Mouse (Mus musculus): ENCODE measurements around the gene H2afy. TPM values are rescaled to one million over a fixed set of nuclear protein-coding genes. Genes with fewer than 3 reads are reported as not detected.
"Not testable (repeated sequence)": the region's sequence is repeated elsewhere in the genome, so short reads cannot be mapped to it uniquely, and the experiment has no call there.

H2afy gene
- polyA plus RNA-seq, 1 experiment from 2014 or later = 76.3 TPM

GRCm38 (mm10) chr13:56055720-56056119 lies 80.4 kb downstream of the H2afy start:
- Histone ChIP-seq H3K4me3 (ENCODE audit: low read depth, low read length) (no peak overlapping the region), H3K27me3 (ENCODE audit: control insufficient read depth, insufficient read depth, low read depth, low read length) (no peaks in the 10 kb centered on the region), H3K9ac (ENCODE audit: low read depth, low read length) (no peak overlapping the region), H3K4me2 (ENCODE audit: low read depth, low read length) (no peak overlapping the region), H3K9me3 (replicated peaks; ENCODE audit: control insufficient read depth, low read length) (no peaks in the 10 kb centered on the region), H3K36me3 (ENCODE audit: control insufficient read depth, insufficient read depth) (no peaks in the 10 kb centered on the region), H3K4me1 (ENCODE audit: control insufficient read depth, low read depth, low read length) (no peaks in the 10 kb centered on the region), H3K27ac (ENCODE audit: low read length) (no peak overlapping the region)
- 59% methylated on average over 5 of the region's 5 CpGs for WGBS (ENCODE audit: insufficient replicate concordance)
- no peak for ATAC-seq (ENCODE audit: low read depth)

GRCm38 (mm10) chr13:56054089-56054488 lies 82.1 kb downstream of the H2afy start:
- ATAC-seq (ENCODE audit: low read depth) = no peak
- Histone ChIP-seq H3K27me3 (ENCODE audit: control insufficient read depth, insufficient read depth, low read depth, low read length) (no peaks in the 10 kb centered on the region), H3K9me3 (replicated peaks; ENCODE audit: control insufficient read depth, low read length) (no peaks in the 10 kb centered on the region), H3K4me3 (ENCODE audit: low read depth, low read length) (no peak overlapping the region), H3K36me3 (ENCODE audit: control insufficient read depth, insufficient read depth) (no peaks in the 10 kb centered on the region), H3K4me2 (ENCODE audit: low read depth, low read length) (no peak overlapping the region), H3K27ac (ENCODE audit: low read length) (no peak overlapping the region), H3K4me1 (ENCODE audit: control insufficient read depth, low read depth, low read length) (no peaks in the 10 kb centered on the region), H3K9ac (ENCODE audit: low read depth, low read length) (no peak overlapping the region)
- WGBS (ENCODE audit: insufficient replicate concordance) = 66% methylated on average over 6 of the region's 6 CpGs

- Histone ChIP-seq H3K4me3 (ENCODE audit: low read depth, low read length) (no peak overlapping the region), H3K9me3 (replicated peaks; ENCODE audit: control insufficient read depth, low read length) (no peaks in the 10 kb centered on the region), H3K27ac (ENCODE audit: low read length) (no peak overlapping the region), H3K27me3 (ENCODE audit: control insufficient read depth, insufficient read depth, low read depth, low read length) (no peaks in the 10 kb centered on the region), H3K9ac (ENCODE audit: low read depth, low read length) (no peak overlapping the region), H3K4me2 (ENCODE audit: low read depth, low read length) (no peak overlapping the region), H3K36me3 (ENCODE audit: control insufficient read depth, insufficient read depth) (no peaks in the 10 kb centered on the region), H3K4me1 (ENCODE audit: control insufficient read depth, low read depth, low read length) (no peaks in the 10 kb centered on the region)
- 34% methylated on average over 10 of the region's 10 CpGs for WGBS (ENCODE audit: insufficient replicate concordance)
- ATAC-seq (ENCODE audit: low read depth) = no peak
These were observed 83.4 kb downstream of the H2afy start for GRCm38 (mm10) chr13:56052781-56053180.

GRCm38 (mm10) chr13:56050246-56050645 lies 85.9 kb downstream of the H2afy start:
- H3K27me3 ChIP-seq (ENCODE audit: control insufficient read depth, insufficient read depth, low read depth, low read length) = no peaks in the 10 kb centered on the region
- H3K9ac ChIP-seq (ENCODE audit: low read depth, low read length) = no peak overlapping the region
- H3K4me1 ChIP-seq (ENCODE audit: control insufficient read depth, low read depth, low read length) = no peaks in the 10 kb centered on the region
- no peak overlapping the region for H3K27ac ChIP-seq (ENCODE audit: low read length)
- no peak overlapping the region for H3K4me3 ChIP-seq (ENCODE audit: low read depth, low read length)
- 51% methylated on average over 6 of the region's 6 CpGs for WGBS (ENCODE audit: insufficient replicate concordance)
- no peaks in the 10 kb centered on the region for H3K36me3 ChIP-seq (ENCODE audit: control insufficient read depth, insufficient read depth)
- no peaks in the 10 kb centered on the region for H3K9me3 ChIP-seq (replicated peaks; ENCODE audit: control insufficient read depth, low read length)
- H3K4me2 ChIP-seq (ENCODE audit: low read depth, low read length) = no peak overlapping the region
- no peak for ATAC-seq (ENCODE audit: low read depth)

GRCm38 (mm10) chr13:56042221-56042620 lies 93.9 kb downstream of the H2afy start:
- H3K4me3 ChIP-seq (ENCODE audit: low read depth, low read length) = no peak overlapping the region
- H3K9ac ChIP-seq (ENCODE audit: low read depth, low read length) = no peak overlapping the region
- 75% methylated on average over 3 of the region's 3 CpGs for WGBS (ENCODE audit: insufficient replicate concordance)
- H3K36me3 ChIP-seq (ENCODE audit: control insufficient read depth, insufficient read depth) = no peaks in the 10 kb centered on the region
- no peaks in the 10 kb centered on the region for H3K9me3 ChIP-seq (replicated peaks; ENCODE audit: control insufficient read depth, low read length)
- no peaks in the 10 kb centered on the region for H3K27me3 ChIP-seq (ENCODE audit: control insufficient read depth, insufficient read depth, low read depth, low read length)
- ATAC-seq (ENCODE audit: low read depth) = no peak
- H3K27ac ChIP-seq (ENCODE audit: low read length) = no peak overlapping the region
- H3K4me1 ChIP-seq (ENCODE audit: control insufficient read depth, low read depth, low read length) = no peaks in the 10 kb centered on the region
- H3K4me2 ChIP-seq (ENCODE audit: low read depth, low read length) = no peak overlapping the region

GRCm38 (mm10) chr13:56040621-56041020 lies 95.5 kb downstream of the H2afy start:
- no peak overlapping the region for H3K4me2 ChIP-seq (ENCODE audit: low read depth, low read length)
- WGBS (ENCODE audit: insufficient replicate concordance) = 56% methylated on average over 3 of the region's 3 CpGs
- H3K27me3 ChIP-seq (ENCODE audit: control insufficient read depth, insufficient read depth, low read depth, low read length) = no peaks in the 10 kb centered on the region
- no peak overlapping the region for H3K4me3 ChIP-seq (ENCODE audit: low read depth, low read length)
- no peaks in the 10 kb centered on the region for H3K9me3 ChIP-seq (replicated peaks; ENCODE audit: control insufficient read depth, low read length)
- H3K4me1 ChIP-seq (ENCODE audit: control insufficient read depth, low read depth, low read length) = no peaks in the 10 kb centered on the region
- ATAC-seq (ENCODE audit: low read depth) = no peak
- no peak overlapping the region for H3K9ac ChIP-seq (ENCODE audit: low read depth, low read length)
- H3K36me3 ChIP-seq (ENCODE audit: control insufficient read depth, insufficient read depth) = no peaks in the 10 kb centered on the region
- no peak overlapping the region for H3K27ac ChIP-seq (ENCODE audit: low read length)

GRCm38 (mm10) chr13:56039610-56040371 lies 96.4 kb downstream of the H2afy start:
- no peak overlapping the region for H3K9ac ChIP-seq (ENCODE audit: low read depth, low read length)
- H3K27ac ChIP-seq (ENCODE audit: low read length) = no peak overlapping the region
- no peaks in the 10 kb centered on the region for H3K9me3 ChIP-seq (replicated peaks; ENCODE audit: control insufficient read depth, low read length)
- H3K4me3 ChIP-seq (ENCODE audit: low read depth, low read length) = no peak overlapping the region
- no peaks in the 10 kb centered on the region for H3K4me1 ChIP-seq (ENCODE audit: control insufficient read depth, low read depth, low read length)
- no peaks in the 10 kb centered on the region for H3K27me3 ChIP-seq (ENCODE audit: control insufficient read depth, insufficient read depth, low read depth, low read length)
- 46% methylated on average over 10 of the region's 10 CpGs for WGBS (ENCODE audit: insufficient replicate concordance)
- H3K4me2 ChIP-seq (ENCODE audit: low read depth, low read length) = no peak overlapping the region
- H3K36me3 ChIP-seq (ENCODE audit: control insufficient read depth, insufficient read depth) = no peaks in the 10 kb centered on the region
- no peak for ATAC-seq (ENCODE audit: low read depth)

- Histone ChIP-seq H3K36me3 (ENCODE audit: control insufficient read depth, insufficient read depth) (no peaks in the 10 kb centered on the region), H3K27me3 (ENCODE audit: control insufficient read depth, insufficient read depth, low read depth, low read length) (no peaks in the 10 kb centered on the region), H3K9me3 (replicated peaks; ENCODE audit: control insufficient read depth, low read length) (no peaks in the 10 kb centered on the region), H3K4me3 (ENCODE audit: low read depth, low read length) (no peak overlapping the region), H3K27ac (ENCODE audit: low read length) (no peak overlapping the region), H3K9ac (ENCODE audit: low read depth, low read length) (no peak overlapping the region), H3K4me1 (ENCODE audit: control insufficient read depth, low read depth, low read length) (no peaks in the 10 kb centered on the region), H3K4me2 (ENCODE audit: low read depth, low read length) (no peak overlapping the region)
- no peak for ATAC-seq (ENCODE audit: low read depth)
- WGBS (ENCODE audit: insufficient replicate concordance) = 59% methylated on average over 4 of the region's 4 CpGs
These were observed 107.2 kb downstream of the H2afy start for GRCm38 (mm10) chr13:56029006-56029405.

- ATAC-seq (ENCODE audit: low read depth); H3K27me3 ChIP-seq (ENCODE audit: control insufficient read depth, insufficient read depth, low read depth, low read length); H3K4me2 ChIP-seq (ENCODE audit: low read depth, low read length); H3K4me3 ChIP-seq (ENCODE audit: low read depth, low read length); H3K9ac ChIP-seq (ENCODE audit: low read depth, low read length); H3K36me3 ChIP-seq (ENCODE audit: control insufficient read depth, insufficient read depth); H3K9me3 ChIP-seq (replicated peaks; ENCODE audit: control insufficient read depth, low read length); H3K27ac ChIP-seq (ENCODE audit: low read length); H3K4me1 ChIP-seq (ENCODE audit: control insufficient read depth, low read depth, low read length): not testable (repeated sequence)
- WGBS (ENCODE audit: insufficient replicate concordance) = 63% methylated on average over 5 of the region's 5 CpGs
These were observed 108.2 kb downstream of the H2afy start for GRCm38 (mm10) chr13:56027996-56028395.

Measured in liver, embryonic 16.5 days (tissue).